Mouse (Mus musculus) colon, adult 2 months (tissue): ENCODE measurements around the gene Olfr905. TPM values are rescaled to one million over a fixed set of nuclear protein-coding genes. Genes with fewer than 3 reads are reported as not detected.

Experiments
- polyA plus RNA-seq: library from polyadenylated mRNA; depleted of rRNA; stranded (reverse); fragments of >200 nt; gene quantifications from 2 replicates; pipeline ENCODE4 v1.2.3, GENCODE M21; 2012; rRNA removed

Olfr905 gene
- polyA plus RNA-seq, result not detected in 2 replicates

DNA sequence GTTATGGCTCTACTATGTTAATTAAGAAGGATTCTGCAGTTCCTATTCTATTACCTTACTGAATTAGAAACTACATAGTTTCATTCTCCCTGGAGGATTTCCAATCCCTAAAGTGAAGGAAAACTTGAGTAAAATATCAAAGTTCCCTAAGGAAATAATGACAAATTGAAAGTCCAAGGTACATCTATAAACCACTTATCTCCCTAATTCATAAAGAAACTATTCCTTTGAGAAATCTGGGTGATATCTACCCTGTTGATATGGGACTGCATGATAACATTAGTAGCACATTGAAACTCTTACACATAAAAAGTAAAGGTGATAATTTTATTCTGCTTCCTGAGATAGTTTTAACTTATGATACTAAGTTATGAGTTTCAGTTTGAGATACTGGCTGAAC is at the start of gene Olfr905:
Gene Olfr905 (plus strand): TSS at position 301 of the 400 bp plus-strand sequence.

DNA sequence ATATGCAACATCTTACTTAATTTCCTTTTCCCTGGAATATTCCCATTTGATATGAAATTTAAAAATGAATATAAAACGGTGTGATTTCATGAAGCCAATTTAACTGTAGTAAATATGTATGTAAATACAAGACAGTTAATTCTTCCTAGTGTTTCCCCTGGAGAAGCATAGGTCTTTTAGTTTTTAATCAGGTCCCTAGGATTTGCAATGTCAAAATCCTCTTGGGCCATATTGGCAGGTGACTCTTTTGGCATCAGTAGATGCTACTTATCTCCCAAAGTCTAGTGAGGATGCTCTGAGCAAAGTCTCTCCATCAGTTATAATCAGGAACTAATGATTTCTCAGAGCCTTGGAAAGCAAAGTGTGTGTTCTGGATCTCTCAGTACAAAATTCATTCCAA is 41.8 kb upstream of the Olfr905 start, which contains the start of gene Olfr901:
Gene Olfr901 (plus strand): TSS at position 301 of the 400 bp plus-strand sequence.

DNA sequence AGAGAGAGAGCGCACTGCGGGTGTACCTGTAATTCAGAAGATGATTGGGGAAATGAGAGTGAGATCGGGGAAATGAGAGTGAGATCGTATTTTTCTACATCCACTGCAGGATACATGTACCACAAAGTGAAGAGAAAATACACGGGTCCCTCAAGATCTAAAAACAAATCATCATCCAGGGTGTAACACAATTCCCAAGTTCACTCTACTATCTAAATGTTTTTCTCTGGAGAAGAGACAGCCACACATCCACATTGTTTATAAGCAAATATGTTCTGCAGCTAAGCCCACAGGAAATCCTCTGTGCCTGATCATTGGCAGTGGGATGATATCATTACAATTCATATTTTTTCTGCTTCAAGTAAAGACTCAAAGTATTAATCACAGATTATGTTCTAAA is 23.6 kb upstream of the Olfr905 start, which contains the start of gene Olfr902:
Gene Olfr902 (plus strand): TSS at position 301 of the 400 bp plus-strand sequence.

DNA sequence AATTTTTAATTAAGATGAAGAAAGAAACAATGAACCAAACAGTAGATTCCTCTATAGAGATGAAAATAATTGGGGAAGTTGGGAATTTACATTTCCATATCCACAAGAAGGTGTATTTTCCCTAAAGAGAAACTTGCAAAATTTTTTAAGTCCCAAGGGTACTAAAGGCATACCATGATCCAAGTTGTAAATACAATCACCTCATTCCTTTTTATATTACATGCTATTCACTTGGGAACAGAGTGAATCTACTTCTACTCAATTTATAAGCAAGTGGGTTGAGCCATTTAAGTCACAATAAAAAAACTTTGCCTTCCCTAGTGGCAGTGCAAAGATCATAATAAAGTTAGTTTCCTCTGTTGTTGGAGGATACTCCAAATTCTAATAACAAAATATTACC is 8.1 kb upstream of the Olfr905 start, which contains the start of gene Olfr904:
Gene Olfr904 (plus strand): TSS at position 301 of the 400 bp plus-strand sequence.

DNA sequence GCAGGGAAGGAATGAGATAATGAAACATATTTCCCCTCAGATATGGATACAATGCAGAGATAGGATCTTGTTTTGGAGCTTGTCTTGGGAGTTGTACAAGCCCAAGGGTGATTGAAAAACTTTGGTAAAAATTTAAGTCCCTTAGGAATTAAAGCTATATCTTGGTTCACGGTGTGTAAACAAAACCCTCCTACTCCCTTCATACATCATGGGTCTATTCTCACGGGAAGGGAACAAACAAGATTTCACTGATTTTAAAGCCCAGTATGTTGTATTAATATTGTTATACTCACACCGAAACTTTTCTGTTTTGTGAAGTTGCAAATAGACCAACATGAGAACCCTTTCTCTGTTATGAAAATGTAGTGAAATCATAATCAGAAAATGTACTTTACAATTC is 15.9 kb downstream of the Olfr905 start, which contains the start of gene Olfr906:
Gene Olfr906 (plus strand): TSS at position 301 of the 400 bp plus-strand sequence.

GRCm38 (mm10) chr9:38495501-38495900 is 24.6 kb downstream of the Olfr905 start, which contains the start of gene Olfr907:
Gene Olfr907, plus strand, starts transcription at chr9:38495801.

DNA sequence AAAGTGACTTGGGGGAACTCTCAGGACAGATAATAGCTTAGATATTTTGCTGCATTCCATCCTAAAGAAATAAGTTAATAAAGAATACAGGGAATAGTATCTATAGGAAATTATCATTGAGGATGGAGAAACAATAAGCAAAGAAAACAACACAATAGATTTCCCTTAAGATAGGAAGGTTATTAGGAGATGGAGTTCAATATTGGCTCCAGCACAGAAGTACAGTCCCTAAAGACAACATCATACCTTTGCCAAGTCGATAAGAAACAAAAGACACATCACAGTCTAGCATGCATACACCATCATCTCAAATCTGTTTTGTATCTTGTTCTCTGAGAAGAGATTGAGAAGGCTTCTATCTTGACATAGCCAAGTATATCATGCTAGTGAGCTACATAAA is 50.4 kb downstream of the Olfr905 start, which contains the start of gene Olfr911-ps1:
Gene Olfr911-ps1 (plus strand): TSS at position 301 of the 400 bp plus-strand sequence.

Other genes starting within 250 kb of the Olfr905 start
- not detected in 2 replicates for gene Olfr143, start 218.3 kb upstream of the Olfr905 start, polyA plus RNA-seq
- gene Olfr895, start 203.3 kb upstream of the Olfr905 start, polyA plus RNA-seq, result not detected in 2 replicates
- gene Olfr896-ps1, start 180.0 kb upstream of the Olfr905 start, polyA plus RNA-seq, result not detected in 2 replicates
- not detected in 2 replicates for gene Olfr25, start 142.0 kb upstream of the Olfr905 start, polyA plus RNA-seq
- not detected in 2 replicates for gene Olfr898, start 122.7 kb upstream of the Olfr905 start, polyA plus RNA-seq
- gene Olfr250, start 104.2 kb upstream of the Olfr905 start, polyA plus RNA-seq, result not detected in 2 replicates
- not detected in 2 replicates for gene Olfr251, start 94.0 kb upstream of the Olfr905 start, polyA plus RNA-seq
- not detected in 2 replicates for gene Olfr147, start 69.4 kb upstream of the Olfr905 start, polyA plus RNA-seq
- not detected in 2 replicates for gene Olfr901, start 41.7 kb upstream of the Olfr905 start, polyA plus RNA-seq
- not detected in 2 replicates for gene Olfr902, start 23.5 kb upstream of the Olfr905 start, polyA plus RNA-seq
- not detected in 2 replicates for gene Olfr904, start 8.0 kb upstream of the Olfr905 start, polyA plus RNA-seq
- gene Olfr906, start 16.0 kb downstream of the Olfr905 start, polyA plus RNA-seq, result not detected in 2 replicates
- not detected in 2 replicates for gene Olfr907, start 24.7 kb downstream of the Olfr905 start, polyA plus RNA-seq
- gene Olfr911-ps1, start 50.5 kb downstream of the Olfr905 start, polyA plus RNA-seq, result not detected in 2 replicates
- gene Olfr910, start 66.7 kb downstream of the Olfr905 start, polyA plus RNA-seq, result not detected in 2 replicates
- not detected in 2 replicates for gene Olfr912, start 109.1 kb downstream of the Olfr905 start, polyA plus RNA-seq
- not detected in 2 replicates for gene Olfr913, start 121.7 kb downstream of the Olfr905 start, polyA plus RNA-seq
- gene Olfr914, start 134.0 kb downstream of the Olfr905 start, polyA plus RNA-seq, result not detected in 2 replicates
- not detected in 2 replicates for gene Olfr916, start 188.8 kb downstream of the Olfr905 start, polyA plus RNA-seq
- not detected in 2 replicates for gene Olfr917, start 194.7 kb downstream of the Olfr905 start, polyA plus RNA-seq
- gene Olfr918, start 203.5 kb downstream of the Olfr905 start, polyA plus RNA-seq, result not detected in 2 replicates
- not detected in 2 replicates for gene Olfr919, start 232.6 kb downstream of the Olfr905 start, polyA plus RNA-seq
- gene Vwa5a, start 247.2 kb downstream of the Olfr905 start, polyA plus RNA-seq, result 10.5 and 11.0 TPM in 2 replicates